Mouse (Mus musculus) stomach, postnatal 0 days (tissue): ENCODE measurements around the gene Cnnm3. TPM values are rescaled to one million over a fixed set of nuclear protein-coding genes. Genes with fewer than 3 reads are reported as not detected.

Experiments used
- ATAC-seq: fragments of 200-750 bp; cut with Nextera tagmentation; 2 replicates; pipeline ENCODE4 v1.8.0; 2017; ENCODE audit not compliant: low FRiP score, low TSS enrichment
- DNase-seq: peaks from one replicate; pipeline ENCODE4 v3.0.0-alpha.2; 2016; ENCODE audit warnings: low spot score
- H3K27ac ChIP-seq: fragments of 300-500 bp; sonication (generic); replicated peaks from 2 replicates; pipeline ENCODE4 v1.5.1; 2014; ENCODE audit warnings: mild to moderate bottlenecking, control low read depth
- H3K27me3 ChIP-seq: fragments of 300-500 bp; sonication (generic); 2 replicates; pipeline ENCODE4 v1.6.1; 2014; ENCODE audit warnings: low read length; ENCODE audit not compliant: control insufficient read depth, insufficient read depth
- H3K36me3 ChIP-seq: fragments of 300-500 bp; sonication (generic); 2 replicates; pipeline ENCODE4 v1.6.1; 2014; ENCODE audit warnings: low read length, mixed read lengths; ENCODE audit not compliant: control insufficient read depth, insufficient read depth
- H3K4me1 ChIP-seq: fragments of 300-500 bp; sonication (generic); replicated peaks from 2 replicates; pipeline ENCODE4 v1.6.1; 2014; ENCODE audit warnings: antibody characterized with exemption; ENCODE audit not compliant: control insufficient read depth, insufficient read depth
- H3K4me2 ChIP-seq: fragments of 300-500 bp; sonication (generic); replicated peaks from 2 replicates; pipeline ENCODE4 v1.6.1; 2014; ENCODE audit warnings: low read depth, mild to moderate bottlenecking, control low read depth, moderate library complexity
- H3K4me3 ChIP-seq: fragments of 300-500 bp; sonication (generic); 2 replicates; pipeline ENCODE4 v1.5.1; 2014; ENCODE audit warnings: low read depth, low read length, control low read depth
- H3K9ac ChIP-seq: fragments of 300-500 bp; sonication (generic); 2 replicates; pipeline ENCODE4 v1.6.1; 2014; ENCODE audit warnings: mild to moderate bottlenecking, low read length, control low read depth, mixed read lengths
- H3K9me3 ChIP-seq: fragments of 300-500 bp; sonication (generic); 2 replicates; pipeline ENCODE4 v1.6.1; 2016; ENCODE audit warnings: low read length; ENCODE audit not compliant: control insufficient read depth
- CTCF ChIP-seq: IDR thresholded peaks from 2 replicates; pipeline ENCODE4 v1.5.1; 2016; ENCODE audit warnings: antibody characterized with exemption, low read depth, mild to moderate bottlenecking, moderate library complexity
- EP300 ChIP-seq: optimal IDR thresholded peaks from 2 replicates; pipeline ENCODE3; 2016; ENCODE audit warnings: antibody characterized with exemption
- WGBS: fragments of 180-500 bp; shearing (Covaris S2); extraction: QIAGEN DNeasy Blood & Tissue Kit; methylation state at CpG from one replicate; pipeline ENCODE4 v1.1.7; 2014; 5-methylcytosine and 5-hydroxymethylcytosine counted together
- polyA plus RNA-seq: library from polyadenylated mRNA; unstranded; fragments of >200 nt; fragmentation: Nextera tagmentation; extraction: Ambion mirVana; gene quantifications from 2 replicates; pipeline ENCODE4 v1.2.1, GENCODE M21; 2015

The Cnnm3 gene
- polyA plus RNA-seq, 1 experiment from 2014 or later, result 1.6 TPM

DNA sequence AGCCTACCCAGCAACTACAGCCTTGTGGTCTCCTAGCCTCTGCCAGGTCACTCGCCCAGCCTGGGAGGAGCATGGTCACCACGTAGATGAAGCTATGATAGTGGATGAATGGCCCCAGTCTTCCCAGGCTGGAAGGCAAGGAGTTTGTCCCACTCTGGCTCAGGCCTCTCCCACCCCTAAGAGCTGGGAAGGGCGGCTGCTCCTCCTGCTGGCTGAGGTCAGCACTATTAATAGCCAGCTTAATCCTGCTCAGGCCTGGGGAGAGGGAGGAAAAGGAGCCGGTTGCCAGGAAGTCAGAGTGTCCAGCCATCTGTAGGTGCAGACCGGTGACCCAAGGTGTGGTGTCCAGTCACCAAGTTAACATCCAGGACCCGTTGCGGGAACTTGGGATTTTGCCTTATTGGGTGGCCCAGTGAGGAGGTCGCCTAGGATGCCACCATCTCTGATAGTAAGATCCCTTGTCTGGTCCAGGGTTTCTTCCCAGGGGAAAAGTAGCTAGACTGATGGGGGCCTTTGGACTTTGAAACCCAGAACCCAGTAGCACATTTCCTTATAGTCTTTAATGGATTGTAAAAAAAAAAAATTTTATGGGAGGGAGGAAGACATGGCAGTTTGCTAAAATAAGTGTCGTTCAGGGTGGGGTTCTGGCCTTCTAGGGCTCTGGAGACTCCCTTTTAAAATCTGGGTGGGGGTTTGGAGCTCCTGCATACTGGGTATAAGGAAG is 19.1 kb upstream of the Cnnm3 start:
- peak overlapping the region; percentile 45; the same call in 1 of the 2 replicates for H3K27ac ChIP-seq
- H3K4me1 ChIP-seq, result 0 out of 2 replicates have a peak, but pooled peaks cover 4% of the 10 kb centered on the region
- H3K27me3 ChIP-seq, result no peaks in the 10 kb centered on the region
- no peak overlapping the region for H3K4me2 ChIP-seq
- TF ChIP-seq EP300, result no peak
- TF ChIP-seq CTCF, result peak; percentile 88
- no peaks in the 10 kb centered on the region for H3K36me3 ChIP-seq
- no peak overlapping the region for H3K4me3 ChIP-seq
- DNase-seq (peak; percentile 83), ATAC-seq (peak; percentile 95)
- no peaks in the 10 kb centered on the region for H3K9me3 ChIP-seq
- H3K9ac ChIP-seq, result peak overlapping the region; percentile 45; the same call in 1 of the 2 replicates
- WGBS, result 41% methylated on average over 9 of the region's 9 CpGs

DNA sequence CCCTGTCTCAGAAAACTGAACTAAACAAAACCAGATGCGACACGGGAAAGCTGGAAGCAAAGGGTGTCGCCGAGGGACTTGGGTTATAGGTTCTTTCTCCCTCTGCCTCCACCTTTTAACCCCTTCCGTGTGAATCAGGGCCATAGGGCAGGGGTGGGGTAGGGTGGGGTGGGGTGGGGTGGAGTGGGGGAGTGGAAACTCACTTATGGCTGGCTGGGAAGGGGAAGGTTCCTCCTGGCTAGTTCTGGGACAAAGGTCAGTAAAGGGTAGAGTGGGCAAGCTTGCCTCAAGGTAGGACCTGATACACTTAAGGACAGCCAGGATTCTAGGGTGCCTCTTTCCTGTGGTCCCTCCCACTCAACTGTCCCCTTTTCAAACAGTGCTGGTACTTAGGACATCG is 18.4 kb upstream of the Cnnm3 start:
- H3K36me3 ChIP-seq, result no peaks in the 10 kb centered on the region
- H3K4me2 ChIP-seq, result no peak overlapping the region
- no peak overlapping the region for H3K9ac ChIP-seq
- ATAC-seq (no peak; the same call in 1 of the 2 replicates), DNase-seq (no peak)
- H3K9me3 ChIP-seq, result no peaks in the 10 kb centered on the region
- no peak for TF ChIP-seq EP300
- TF ChIP-seq CTCF, result no peak
- no peaks in the 10 kb centered on the region for H3K27me3 ChIP-seq
- H3K4me1 ChIP-seq, result 0 out of 2 replicates have a peak, but pooled peaks cover 4% of the 10 kb centered on the region
- 61% methylated on average over 6 of the region's 6 CpGs for WGBS
- no peak overlapping the region for H3K4me3 ChIP-seq
- 0 out of 2 replicates have a peak overlapping the region, but pooled peaks have one; percentile 18 for H3K27ac ChIP-seq

DNA sequence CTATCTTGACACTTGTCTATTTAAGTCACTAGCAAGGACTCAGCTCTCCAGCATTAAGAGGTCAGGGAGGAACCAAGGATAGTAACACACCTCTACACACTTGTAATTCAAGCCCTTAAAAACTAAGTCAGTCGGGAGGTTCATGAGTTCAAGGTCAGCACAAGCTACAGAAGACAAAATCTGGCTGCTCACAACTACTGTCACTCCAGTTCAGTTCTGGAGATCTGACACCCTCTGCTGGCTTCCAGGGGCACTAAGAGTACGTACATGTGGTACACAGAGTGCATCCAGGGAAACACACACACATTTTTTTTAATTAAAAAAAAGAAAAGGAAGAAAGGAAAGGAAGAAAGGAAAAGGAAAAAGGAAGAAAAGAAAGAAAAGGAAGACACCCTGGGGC is 14.9 kb upstream of the Cnnm3 start:
- Histone ChIP-seq H3K4me1 (0 out of 2 replicates have a peak, but pooled peaks cover 4% of the 10 kb centered on the region), H3K9me3 (no peaks in the 10 kb centered on the region), H3K27ac (no peak overlapping the region), H3K27me3 (no peaks in the 10 kb centered on the region), H3K36me3 (peaks cover 2% of the 10 kb centered on the region; the same call in 1 of the 2 replicates), H3K4me3 (no peak overlapping the region), H3K4me2 (no peak overlapping the region), H3K9ac (no peak overlapping the region)
- no peak for DNase-seq
- WGBS, result 58% methylated on average over 2 of the region's 2 CpGs
- TF ChIP-seq EP300 (no peak), CTCF (peak; percentile 64)
- ATAC-seq, result no peak

DNA sequence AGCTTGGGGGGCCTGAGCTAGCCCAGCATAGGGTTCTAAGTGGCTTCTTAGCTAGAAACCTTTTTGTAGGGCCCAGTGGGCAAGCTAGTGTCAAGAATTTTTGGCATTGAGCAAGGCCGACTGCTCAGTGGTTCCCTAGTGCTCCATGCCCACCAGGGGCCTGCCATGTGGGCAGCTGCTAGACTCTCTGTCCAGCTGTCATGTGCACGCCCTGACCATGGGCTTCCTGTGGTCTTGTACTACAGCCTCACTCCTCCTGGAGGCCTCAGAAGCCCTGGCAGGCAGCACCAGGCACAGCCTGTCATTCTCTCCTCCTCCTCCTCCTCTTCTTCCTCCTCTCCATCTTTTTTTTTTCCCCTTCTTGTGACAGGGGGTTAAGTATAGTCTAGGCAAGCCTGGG is 14.4 kb upstream of the Cnnm3 start:
- ATAC-seq (no peak), DNase-seq (no peak)
- Histone ChIP-seq H3K9me3 (no peaks in the 10 kb centered on the region), H3K36me3 (peaks cover 2% of the 10 kb centered on the region; the same call in 1 of the 2 replicates), H3K27ac (no peak overlapping the region), H3K4me2 (no peak overlapping the region), H3K27me3 (no peaks in the 10 kb centered on the region), H3K4me3 (no peak overlapping the region), H3K4me1 (0 out of 2 replicates have a peak, but pooled peaks cover 2% of the 10 kb centered on the region), H3K9ac (no peak overlapping the region)
- 81% methylated on average over 2 of the region's 2 CpGs for WGBS
- TF ChIP-seq EP300, result no peak
- no peak for TF ChIP-seq CTCF

DNA sequence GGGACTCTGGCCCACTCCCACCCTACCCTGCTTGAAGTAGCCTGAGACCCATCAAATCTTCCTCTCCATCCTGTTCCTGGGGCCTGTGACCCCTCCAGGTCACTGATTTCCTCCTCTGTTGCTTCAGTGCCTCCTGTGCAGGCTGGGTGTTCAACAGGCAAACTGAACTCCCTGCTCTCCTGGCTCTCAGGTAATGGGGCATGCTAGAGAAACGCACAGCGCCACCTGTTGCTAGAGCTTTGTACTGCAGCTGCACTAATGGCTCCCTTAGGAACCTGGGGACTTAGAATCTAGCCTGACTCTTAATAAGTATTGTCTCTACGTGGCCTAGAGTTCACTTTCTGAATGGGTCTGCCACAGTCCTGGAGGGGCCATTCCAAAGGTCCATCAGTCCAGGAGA is 10.4 kb upstream of the Cnnm3 start:
- Histone ChIP-seq H3K9ac (no peak overlapping the region), H3K4me1 (no peaks in the 10 kb centered on the region), H3K27me3 (no peaks in the 10 kb centered on the region), H3K4me2 (no peak overlapping the region), H3K36me3 (peaks cover 2% of the 10 kb centered on the region; the same call in 1 of the 2 replicates), H3K27ac (no peak overlapping the region), H3K4me3 (no peak overlapping the region), H3K9me3 (no peaks in the 10 kb centered on the region)
- ATAC-seq, result peak; percentile 52
- TF ChIP-seq CTCF, result peak; percentile 96
- no peak for TF ChIP-seq EP300
- DNase-seq, result peak; percentile 84
- 4% methylated on average over 3 of the region's 3 CpGs for WGBS

DNA sequence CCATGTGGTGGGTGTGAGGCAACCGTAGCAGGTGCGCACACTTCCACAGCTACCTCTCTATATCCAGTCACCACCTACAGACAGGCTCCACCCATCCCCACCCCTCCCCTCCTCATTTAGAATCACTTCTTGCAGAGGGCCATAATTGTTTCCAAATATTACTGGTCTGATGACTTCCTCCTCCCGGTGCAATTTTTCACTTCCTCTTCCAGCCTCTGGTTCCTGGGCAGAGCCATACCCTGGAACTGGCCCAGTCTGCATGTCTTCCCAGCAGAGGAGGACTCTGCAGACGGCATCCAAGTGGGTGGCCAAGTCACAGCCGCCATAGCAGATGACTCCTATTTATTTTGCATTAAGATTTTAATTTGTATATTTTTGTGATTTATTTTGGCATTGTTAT is 3.4 kb upstream of the Cnnm3 start:
- no peaks in the 10 kb centered on the region for H3K9me3 ChIP-seq
- ATAC-seq (no peak), DNase-seq (no peak)
- H3K9ac ChIP-seq, result no peak overlapping the region
- H3K36me3 ChIP-seq, result no peaks in the 10 kb centered on the region
- no peaks in the 10 kb centered on the region for H3K27me3 ChIP-seq
- no peak overlapping the region for H3K27ac ChIP-seq
- no peak overlapping the region for H3K4me2 ChIP-seq
- H3K4me1 ChIP-seq, result no peaks in the 10 kb centered on the region; the same call in 1 of the 2 replicates
- no peak overlapping the region for H3K4me3 ChIP-seq
- 60% methylated on average over 5 of the region's 5 CpGs for WGBS
- TF ChIP-seq CTCF (no peak), EP300 (no peak)
